10 mouse cellular contexts compared by ENCODE assay signal in genomic region chr14:20564692-20565091, GRCm38 (mm10). TPM values are rescaled to one million over a fixed set of nuclear protein-coding genes. Genes with fewer than 3 reads are reported as not detected.
DNase-seq lines count a peak whose midpoint lies in the region; ATAC-seq and TF ChIP-seq lines count a peak whose summit lies in the region.
"Had no signal": no experiment of that assay in that cellular context is flagged by ENCODE, and none has a peak within 500 bp of the region (broad histone marks: within the 10 kb centered on the region; RNA-seq: fewer than 3 reads in every experiment).

No protein-coding gene starts in this region.

- no peak overlapping the region for H3K27ac ChIP-seq in kidney, embryonic 16.5 days (ENCODE audit: low read length)
- no peak overlapping the region for H3K27ac ChIP-seq in thymus, adult 2 months (ENCODE audit: control insufficient read depth, insufficient read depth, low read length)
- H3K27ac ChIP-seq: hindbrain, embryonic 15.5 days; limb, embryonic 12.5 days; midbrain, embryonic 13.5 days had no signal

- no peaks in the 10 kb centered on the region for H3K9me3 ChIP-seq in kidney, embryonic 16.5 days (ENCODE audit: low read length)
- H3K9me3 ChIP-seq: hindbrain, embryonic 15.5 days; limb, embryonic 12.5 days; midbrain, embryonic 13.5 days had no signal

- peak; percentile 17 for DNase-seq in kidney, adult 18-20 months
- DNase-seq in thymus, adult 2 months, result peak; percentile 39
- DNase-seq in thymus, adult 18-20 months, result no peak
- peak; percentile 16 for DNase-seq in gastrocnemius, postnatal 10 days
- no peak for DNase-seq in urinary bladder, adult 18-20 months (ENCODE audit: low spot score in 2 of 2)
- no peak for DNase-seq in urinary bladder, postnatal 36 days (ENCODE audit: low spot score in 2 of 2)

- TF ChIP-seq POLR2A in thymus, adult 2 months (IDR thresholded peaks at IDR 0.05; ENCODE audit: control insufficient read depth, extremely low read depth, insufficient read depth, low read length, poor library complexity), result no peak

- no peak overlapping the region for H3K4me3 ChIP-seq in kidney, embryonic 16.5 days (ENCODE audit: low read length)
- no peak overlapping the region for H3K4me3 ChIP-seq in thymus, adult 2 months (ENCODE audit: control insufficient read depth, insufficient read depth, low read length)
- H3K4me3 ChIP-seq: hindbrain, embryonic 15.5 days; limb, embryonic 12.5 days; midbrain, embryonic 13.5 days had no signal

- H3K36me3 ChIP-seq in kidney, embryonic 16.5 days (ENCODE audit: insufficient read depth, low read length), result peaks cover 33% of the 10 kb centered on the region
- H3K36me3 ChIP-seq in thymus, adult 2 months (ENCODE audit: control insufficient read depth, insufficient read depth, low read length), result no peaks in the 10 kb centered on the region

- H3K9ac ChIP-seq in kidney, embryonic 16.5 days (replicated peaks; ENCODE audit: low read length), result no peak overlapping the region
- H3K9ac ChIP-seq: hindbrain, embryonic 15.5 days; limb, embryonic 12.5 days; midbrain, embryonic 13.5 days had no signal

- H3K27me3 ChIP-seq in kidney, embryonic 16.5 days (ENCODE audit: insufficient read depth, low read length), result no peaks in the 10 kb centered on the region
- no peaks in the 10 kb centered on the region for H3K27me3 ChIP-seq in thymus, adult 2 months (ENCODE audit: control insufficient read depth, insufficient read depth, low read length)
- H3K27me3 ChIP-seq: hindbrain, embryonic 15.5 days; limb, embryonic 12.5 days; midbrain, embryonic 13.5 days had no signal

- no peak for ATAC-seq in kidney, embryonic 16.5 days (ENCODE audit: low FRiP score, low TSS enrichment)
- ATAC-seq: midbrain, embryonic 13.5 days had no signal

- TF ChIP-seq CTCF in thymus, adult 2 months (IDR thresholded peaks at IDR 0.05; ENCODE audit: borderline replicate concordance, control insufficient read depth, extremely low read depth, insufficient read depth, low read length, poor library complexity), result no peak

- no peak overlapping the region for H3K4me2 ChIP-seq in kidney, embryonic 16.5 days (replicated peaks; ENCODE audit: low read depth, low read length)
- H3K4me2 ChIP-seq: hindbrain, embryonic 15.5 days; limb, embryonic 12.5 days; midbrain, embryonic 13.5 days had no signal

- 77% methylated on average over 12 of the region's 12 CpGs for whole genome bisulfite sequencing in kidney, embryonic 16.5 days
- WGBS in thymus, adult 2 months, result 86% methylated on average over 12 of the region's 12 CpGs

- no peaks in the 10 kb centered on the region for H3K4me1 ChIP-seq in kidney, embryonic 16.5 days (ENCODE audit: insufficient read depth, low read length)
- peaks cover 3% of the 10 kb centered on the region; the same call in 1 of the 2 replicates for H3K4me1 ChIP-seq in thymus, adult 2 months (replicated peaks; ENCODE audit: control insufficient read depth, insufficient read depth, low read length)
- H3K4me1 ChIP-seq: hindbrain, embryonic 15.5 days; limb, embryonic 12.5 days; midbrain, embryonic 13.5 days had no signal

RNA-seq across cellular contexts. Expression of gene Ppp3cb, which starts 18.3 kb away (rescaled TPM):
- polyA plus RNA-seq in kidney, embryonic 16.5 days (2015; fragmentation: Nextera tagmentation; extraction: Ambion mirVana), result 29.1 and 37.2 TPM in 2 replicates
- polyA plus RNA-seq in thymus, adult 2 months (2012; rRNA removed), result 26.1 and 29.1 TPM in 2 replicates
- 100 to 1,000 TPM; 114 to 116 TPM for total RNA-seq in gastrocnemius, postnatal 10 days (2021)

Comparison
In these comparisons a context has a peak if more than half of its experiments do, and no peak if none do; other contexts are left out.
1. DNase-seq: peak in kidney, adult 18-20 months (single experiment), thymus, adult 2 months (single experiment) and gastrocnemius, postnatal 10 days (single experiment); none in thymus, adult 18-20 months (0 of 2), urinary bladder, adult 18-20 months (0 of 2) and urinary bladder, postnatal 36 days (0 of 2).